10 mouse cellular contexts compared by ENCODE assay signal in the genomic region with DNA sequence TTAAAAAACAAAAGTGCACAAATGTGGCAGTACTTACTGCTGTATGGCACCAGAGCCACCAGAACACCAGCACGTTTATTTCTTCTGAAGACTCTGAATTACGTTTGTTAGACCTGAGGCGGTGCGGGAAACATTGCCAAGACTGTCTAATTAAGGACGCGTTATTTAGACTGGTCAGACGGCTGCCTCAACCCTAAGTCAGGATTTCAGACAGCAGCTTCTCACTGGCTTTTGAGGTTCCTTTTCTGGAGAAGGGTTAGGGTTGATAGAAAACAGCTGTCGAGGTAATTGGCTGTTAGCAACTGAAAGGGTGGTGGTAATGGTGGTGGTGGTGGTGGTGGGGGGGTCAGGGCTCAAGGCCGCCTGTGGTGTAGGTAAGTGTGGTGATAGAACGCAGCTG. TPM values are rescaled to one million over a fixed set of nuclear protein-coding genes. Genes with fewer than 3 reads are reported as not detected.
DNase-seq lines count a peak whose midpoint lies in the region; ATAC-seq and TF ChIP-seq lines count a peak whose summit lies in the region.
"Had no signal": no experiment of that assay in that cellular context is flagged by ENCODE, and none has a peak within 500 bp of the region (broad histone marks: within the 10 kb centered on the region; RNA-seq: fewer than 3 reads in every experiment).

No protein-coding gene starts in this region.

- TF ChIP-seq CTCF in left cerebral cortex, adult 2 months (IDR thresholded peaks at IDR 0.05), result no peak
- no peak for TF ChIP-seq CTCF in intestine, postnatal 0 days (IDR thresholded peaks at IDR 0.05; ENCODE audit: low read depth)

- intact Hi-C loops in left cerebral cortex, adult 2 months (cut with DNase I), result no loop called here

- H3K4me2 ChIP-seq in embryonic facial prominence, embryonic 12.5 days (replicated peaks), result peak overlapping the region; percentile 51
- peak overlapping the region; percentile 62 for H3K4me2 ChIP-seq in intestine, postnatal 0 days (replicated peaks; ENCODE audit: low read depth)
- peak overlapping the region; percentile 43 for H3K4me2 ChIP-seq in neural tube, embryonic 12.5 days (replicated peaks)

- ATAC-seq in embryonic facial prominence, embryonic 12.5 days (ENCODE audit: insufficient number of reproducible peaks, insufficient read depth, low FRiP score, low TSS enrichment), result no peak
- ATAC-seq in intestine, postnatal 0 days, result no peak
- no peak for ATAC-seq in neural tube, embryonic 12.5 days (ENCODE audit: low FRiP score, low read depth)

- no peaks in the 10 kb centered on the region for H3K27me3 ChIP-seq in embryonic facial prominence, embryonic 12.5 days
- no peaks in the 10 kb centered on the region for H3K27me3 ChIP-seq in intestine, postnatal 0 days (replicated peaks; ENCODE audit: control insufficient read depth, insufficient read depth, low read length)
- peaks cover 4% of the 10 kb centered on the region; the same call in 1 of the 2 replicates for H3K27me3 ChIP-seq in neural tube, embryonic 12.5 days (replicated peaks)

- H3K9ac ChIP-seq in embryonic facial prominence, embryonic 12.5 days, result 0 out of 2 replicates have a peak overlapping the region, but pooled peaks have one; percentile 7
- no peak overlapping the region for H3K9ac ChIP-seq in intestine, postnatal 0 days (ENCODE audit: low read depth, low read length)
- H3K9ac ChIP-seq in neural tube, embryonic 12.5 days, result no peak overlapping the region

- H3K4me3 ChIP-seq in left cerebral cortex, adult 2 months, result peak overlapping the region; percentile 31; the same call in 1 of the 2 replicates
- H3K4me3 ChIP-seq in embryonic facial prominence, embryonic 12.5 days, result peak overlapping the region; percentile 31
- peak overlapping the region; percentile 32 for H3K4me3 ChIP-seq in intestine, postnatal 0 days (ENCODE audit: low read depth, low read length)
- no peak overlapping the region for H3K4me3 ChIP-seq in neural tube, embryonic 12.5 days

- no peaks in the 10 kb centered on the region for H3K36me3 ChIP-seq in embryonic facial prominence, embryonic 12.5 days
- no peaks in the 10 kb centered on the region for H3K36me3 ChIP-seq in intestine, postnatal 0 days (ENCODE audit: control insufficient read depth, insufficient read depth)
- no peaks in the 10 kb centered on the region for H3K36me3 ChIP-seq in neural tube, embryonic 12.5 days

- DNase-seq in left cerebral cortex, adult 2 months (ENCODE audit: extremely low spot score in 1 of 2, low spot score in 2 of 2), result no peak
- no peak for DNase-seq in left cerebral cortex, adult 8-10 months (ENCODE audit: low spot score in 2 of 2)
- no peak for DNase-seq in left cerebral cortex, adult 9 months (ENCODE audit: low spot score in 2 of 2)
- DNase-seq in thymus, postnatal 4 days, result no peak
- no peak for DNase-seq in urinary bladder, adult 18-20 months (ENCODE audit: low spot score in 2 of 2)

- 1% methylated on average over 10 of the region's 10 CpGs for WGBS in embryonic facial prominence, embryonic 12.5 days
- 13% methylated on average over 10 of the region's 10 CpGs for WGBS in intestine, postnatal 0 days
- 8% methylated on average over 10 of the region's 10 CpGs for WGBS in neural tube, embryonic 12.5 days

- H3K9me3 ChIP-seq in embryonic facial prominence, embryonic 12.5 days, result no peaks in the 10 kb centered on the region
- H3K9me3 ChIP-seq in intestine, postnatal 0 days (ENCODE audit: control insufficient read depth), result no peaks in the 10 kb centered on the region
- no peaks in the 10 kb centered on the region for H3K9me3 ChIP-seq in neural tube, embryonic 12.5 days

- H3K4me1 ChIP-seq in embryonic facial prominence, embryonic 12.5 days, result peaks cover 5% of the 10 kb centered on the region; the same call in 1 of the 2 replicates
- H3K4me1 ChIP-seq in intestine, postnatal 0 days (replicated peaks; ENCODE audit: control insufficient read depth, insufficient read depth, low read length), result no peaks in the 10 kb centered on the region; the same call in 1 of the 2 replicates
- H3K4me1 ChIP-seq in neural tube, embryonic 12.5 days, result 0 out of 2 replicates have a peak, but pooled peaks cover 7% of the 10 kb centered on the region

- no peak overlapping the region for H3K27ac ChIP-seq in left cerebral cortex, adult 2 months
- H3K27ac ChIP-seq in embryonic facial prominence, embryonic 12.5 days, result no peak overlapping the region
- no peak overlapping the region for H3K27ac ChIP-seq in intestine, postnatal 0 days (ENCODE audit: low read depth, low read length)
- no peak overlapping the region for H3K27ac ChIP-seq in neural tube, embryonic 12.5 days

RNA-seq across cellular contexts. Expression of a gene that starts 10.0 kb away (rescaled TPM):
- total RNA-seq in left cerebral cortex, adult 2 months (2021), result 1 to 10 TPM in 1 of 2 experiments, under 1 TPM in 1; 0.65 to 1.4 TPM
- total RNA-seq in left cerebral cortex, adult 8-10 months (2022), result 1 to 10 TPM in 2 of 4 experiments, under 1 TPM in 2; 0.63 to 1.1 (median 0.99) TPM
- polyA plus RNA-seq in embryonic facial prominence, embryonic 12.5 days (2016; fragmentation: Nextera tagmentation; extraction: Ambion mirVana), result 1.6 TPM in 2 replicates
- polyA plus RNA-seq in intestine, postnatal 0 days (2015; fragmentation: Nextera tagmentation; extraction: Ambion mirVana), result not detected in 2 replicates
- polyA plus RNA-seq in neural tube, embryonic 12.5 days (2016; fragmentation: Nextera tagmentation; extraction: Ambion mirVana), result 0.23 and 0.31 TPM in 2 replicates
- total RNA-seq: heart, adult 8-10 months had no signal

RNA-seq across cellular contexts. Expression of a gene that starts 32.2 kb away (rescaled TPM):
- total RNA-seq in left cerebral cortex, adult 2 months (2021), result 100 to 1,000 TPM; 289 to 340 TPM
- 100 to 1,000 TPM; 263 to 358 (median 294) TPM for total RNA-seq in left cerebral cortex, adult 8-10 months (2022)
- polyA plus RNA-seq in embryonic facial prominence, embryonic 12.5 days (2016; fragmentation: Nextera tagmentation; extraction: Ambion mirVana), result 6.2 and 6.8 TPM in 2 replicates
- 6.1 and 8.1 TPM in 2 replicates for polyA plus RNA-seq in intestine, postnatal 0 days (2015; fragmentation: Nextera tagmentation; extraction: Ambion mirVana)
- 4.6 and 6.6 TPM in 2 replicates for polyA plus RNA-seq in neural tube, embryonic 12.5 days (2016; fragmentation: Nextera tagmentation; extraction: Ambion mirVana)

RNA-seq across cellular contexts. Expression of a gene that starts 33.0 kb away (rescaled TPM):
- not detected for total RNA-seq in left cerebral cortex, adult 2 months (2021)
- under 1 TPM in 2 of 4 experiments, not detected in 2; 0.09 to 0.13 TPM for total RNA-seq in left cerebral cortex, adult 8-10 months (2022)
- polyA plus RNA-seq in embryonic facial prominence, embryonic 12.5 days (2016; fragmentation: Nextera tagmentation; extraction: Ambion mirVana), result 0.10 and 0.20 TPM in 2 replicates
- not detected in 2 replicates for polyA plus RNA-seq in intestine, postnatal 0 days (2015; fragmentation: Nextera tagmentation; extraction: Ambion mirVana)
- polyA plus RNA-seq in neural tube, embryonic 12.5 days (2016; fragmentation: Nextera tagmentation; extraction: Ambion mirVana), result not detected in 2 replicates
- total RNA-seq: heart, adult 8-10 months; neutrophil, adult 5-6 weeks had no signal

RNA-seq across cellular contexts. Expression of a gene that starts 35.1 kb away (rescaled TPM):
- total RNA-seq in left cerebral cortex, adult 2 months (2021), result 1 to 10 TPM; 2.4 to 4.4 TPM
- total RNA-seq in left cerebral cortex, adult 8-10 months (2022), result 10 to 100 TPM in 1 of 4 experiments, 1 to 10 TPM in 2, not detected in 1; 1.7 to 10.6 (median 3.0) TPM
- 10.7 and 15.5 TPM in 2 replicates for polyA plus RNA-seq in embryonic facial prominence, embryonic 12.5 days (2016; fragmentation: Nextera tagmentation; extraction: Ambion mirVana)
- 2.7 and 3.0 TPM in 2 replicates for polyA plus RNA-seq in intestine, postnatal 0 days (2015; fragmentation: Nextera tagmentation; extraction: Ambion mirVana)
- 2.7 and 5.6 TPM in 2 replicates for polyA plus RNA-seq in neural tube, embryonic 12.5 days (2016; fragmentation: Nextera tagmentation; extraction: Ambion mirVana)

RNA-seq across cellular contexts. Expression of a gene that starts 36.6 kb away (rescaled TPM):
- total RNA-seq in left cerebral cortex, adult 2 months (2021), result 1 to 10 TPM; 2.6 to 5.1 TPM
- total RNA-seq in left cerebral cortex, adult 8-10 months (2022), result 1 to 10 TPM; 3.7 to 6.0 (median 4.2) TPM
- polyA plus RNA-seq in embryonic facial prominence, embryonic 12.5 days (2016; fragmentation: Nextera tagmentation; extraction: Ambion mirVana), result 7.8 and 11.8 TPM in 2 replicates
- 1.2 and 2.1 TPM in 2 replicates for polyA plus RNA-seq in intestine, postnatal 0 days (2015; fragmentation: Nextera tagmentation; extraction: Ambion mirVana)
- 3.0 and 5.4 TPM in 2 replicates for polyA plus RNA-seq in neural tube, embryonic 12.5 days (2016; fragmentation: Nextera tagmentation; extraction: Ambion mirVana)
- total RNA-seq: neutrophil, adult 5-6 weeks had no signal
